Mouse (Mus musculus): ENCODE measurements around the gene Tspan5.

GRCm38 (mm10) chr3:138713141-138713540 lies 28.9 kb upstream of the Tspan5 start:
- TF ChIP-seq CHD2 (IDR thresholded peaks at IDR 0.05; ENCODE audit: low read depth, low read length) (no peak), HCFC1 (IDR thresholded peaks at IDR 0.05; ENCODE audit: borderline replicate concordance, insufficient read depth, low read length) (no peak), MAFK (IDR thresholded peaks at IDR 0.05; ENCODE audit: insufficient read depth, low read depth, low read length) (no peak), ZNF384 (IDR thresholded peaks at IDR 0.05; ENCODE audit: low read depth, low read length) (no peak), ZC3H11A (IDR thresholded peaks at IDR 0.05; ENCODE audit: borderline replicate concordance, low read depth, low read length) (no peak; the same call in 1 of the 2 replicates)
